In the genomic region with DNA sequence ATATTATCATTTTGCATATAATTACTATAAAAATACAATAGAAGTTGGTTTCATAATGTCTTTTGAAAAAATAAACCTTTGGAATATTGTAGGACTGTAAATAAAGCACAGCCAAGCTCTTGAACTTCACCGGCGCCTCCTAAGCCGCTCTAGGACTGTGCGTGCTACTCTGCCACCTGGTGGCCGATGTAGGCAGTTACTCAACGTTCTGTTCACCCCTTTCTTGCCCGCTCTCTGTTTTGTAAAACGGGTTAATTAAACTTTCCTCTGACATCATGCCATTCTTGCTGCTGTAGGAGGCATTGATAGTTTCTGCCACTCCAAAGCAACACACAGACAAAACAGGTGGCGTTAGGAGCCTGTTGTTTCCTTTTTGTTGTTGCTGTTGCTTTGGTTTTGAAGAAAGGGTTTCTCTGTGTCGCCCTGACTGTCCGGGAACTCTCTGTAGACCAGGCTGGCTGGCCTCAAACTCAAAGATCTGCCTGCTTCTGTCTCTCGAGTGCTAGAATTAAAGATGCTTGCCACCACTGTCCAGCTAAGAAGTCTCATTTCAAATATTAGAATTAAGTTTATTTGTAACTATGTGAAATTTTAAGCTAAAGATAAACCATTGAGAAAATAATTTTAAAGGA, we compare ENCODE assay signal across 8 mouse cellular contexts. TPM values are rescaled to one million over a fixed set of nuclear protein-coding genes. Genes with fewer than 3 reads are reported as not detected.
DNase-seq lines count a peak whose midpoint lies in the region; ATAC-seq and TF ChIP-seq lines count a peak whose summit lies in the region.

No protein-coding gene starts in this region.

- H3K4me2 ChIP-seq in intestine, postnatal 0 days (replicated peaks; ENCODE audit: low read depth) = no peak overlapping the region
- H3K4me2 ChIP-seq in limb, embryonic 12.5 days = no peak overlapping the region; the same call in 1 of the 2 replicates
- H3K4me2 ChIP-seq in midbrain, embryonic 15.5 days = no peak overlapping the region

- H3K36me3 ChIP-seq in intestine, postnatal 0 days (ENCODE audit: control insufficient read depth, insufficient read depth) = no peaks in the 10 kb centered on the region
- peaks cover under 1% of the 10 kb centered on the region; the same call in 1 of the 2 replicates for H3K36me3 ChIP-seq in limb, embryonic 12.5 days
- no peaks in the 10 kb centered on the region for H3K36me3 ChIP-seq in midbrain, embryonic 15.5 days (replicated peaks)

- no peak overlapping the region for H3K4me3 ChIP-seq in intestine, postnatal 0 days (ENCODE audit: low read depth, low read length)
- no peak overlapping the region for H3K4me3 ChIP-seq in limb, embryonic 12.5 days (replicated peaks)
- no peak overlapping the region for H3K4me3 ChIP-seq in midbrain, embryonic 15.5 days

- peak; percentile 74 to 81 for DNase-seq in left cerebral cortex, adult 18-20 months (ENCODE audit: low spot score in 2 of 2)
- no peak for DNase-seq in left cerebral cortex, adult 11 months (ENCODE audit: low spot score)
- peak; percentile 69 for DNase-seq in gastrocnemius, postnatal 14 days
- DNase-seq in spleen, adult 12 weeks (ENCODE audit: low spot score) = peak; percentile 7

- 14% methylated on average over 12 of the region's 12 CpGs for WGBS in intestine, postnatal 0 days
- 15% methylated on average over 12 of the region's 12 CpGs for WGBS in limb, embryonic 12.5 days
- WGBS in midbrain, embryonic 15.5 days = 11% methylated on average over 12 of the region's 12 CpGs

- peaks cover 24% of the 10 kb centered on the region for H3K27me3 ChIP-seq in intestine, postnatal 0 days (replicated peaks; ENCODE audit: control insufficient read depth, insufficient read depth, low read length)
- H3K27me3 ChIP-seq in limb, embryonic 12.5 days = peaks cover 12% of the 10 kb centered on the region
- peaks cover 8% of the 10 kb centered on the region; the same call in 1 of the 2 replicates for H3K27me3 ChIP-seq in midbrain, embryonic 15.5 days (replicated peaks)

- TF ChIP-seq CTCF in intestine, postnatal 0 days (IDR thresholded peaks at IDR 0.05; ENCODE audit: low read depth) = peak; percentile 92

- H3K4me1 ChIP-seq in intestine, postnatal 0 days (replicated peaks; ENCODE audit: control insufficient read depth, insufficient read depth, low read length) = no peaks in the 10 kb centered on the region
- peaks cover 9% of the 10 kb centered on the region for H3K4me1 ChIP-seq in limb, embryonic 12.5 days (replicated peaks)
- H3K4me1 ChIP-seq in midbrain, embryonic 15.5 days = peaks cover 5% of the 10 kb centered on the region

- H3K9me3 ChIP-seq in intestine, postnatal 0 days (ENCODE audit: control insufficient read depth) = no peaks in the 10 kb centered on the region
- no peaks in the 10 kb centered on the region for H3K9me3 ChIP-seq in limb, embryonic 12.5 days
- no peaks in the 10 kb centered on the region for H3K9me3 ChIP-seq in midbrain, embryonic 15.5 days

- peak; percentile 98 for ATAC-seq in common myeloid progenitor, adult 5-6 weeks (replicated peaks; ENCODE audit: low read depth, poor library complexity, severe bottlenecking)
- ATAC-seq in intestine, postnatal 0 days = 0 out of 2 replicates have a peak, but pooled peaks have one; percentile 66
- peak; percentile 67; the same call in 1 of the 2 replicates for ATAC-seq in limb, embryonic 12.5 days (ENCODE audit: insufficient number of reproducible peaks, insufficient read depth, low FRiP score, low TSS enrichment, low read depth)
- ATAC-seq in midbrain, embryonic 15.5 days (replicated peaks) = peak; percentile 88

- H3K27ac ChIP-seq in intestine, postnatal 0 days (ENCODE audit: low read depth, low read length) = no peak overlapping the region
- no peak overlapping the region for H3K27ac ChIP-seq in limb, embryonic 12.5 days
- H3K27ac ChIP-seq in midbrain, embryonic 15.5 days = no peak overlapping the region

- intact Hi-C loops in gastrocnemius, postnatal 14 days (cut with DNase I; ENCODE audit: low total_unique reads) = no loop called here

- no peak overlapping the region for H3K9ac ChIP-seq in intestine, postnatal 0 days (ENCODE audit: low read depth, low read length)
- no peak overlapping the region for H3K9ac ChIP-seq in limb, embryonic 12.5 days (replicated peaks)
- no peak overlapping the region for H3K9ac ChIP-seq in midbrain, embryonic 15.5 days

RNA-seq across cellular contexts. Expression of a gene that starts 24.1 kb away (rescaled TPM):
- total RNA-seq in left cerebral cortex, adult 18-20 months (2021) = 10 to 100 TPM; 20.3 to 21.3 TPM
- total RNA-seq in common myeloid progenitor, adult 5-6 weeks (2017) = 4.3 and 5.1 TPM in 2 replicates
- 1 to 10 TPM; 7.0 to 7.6 TPM for total RNA-seq in gastrocnemius, postnatal 14 days (2021)
- polyA plus RNA-seq in intestine, postnatal 0 days (2015; fragmentation: Nextera tagmentation; extraction: Ambion mirVana) = 55.6 and 62.6 TPM in 2 replicates
- 24.1 and 24.8 TPM in 2 replicates for polyA plus RNA-seq in limb, embryonic 12.5 days (2016; fragmentation: Nextera tagmentation; extraction: Ambion mirVana)
- 9.2 and 10.0 TPM in 2 replicates for polyA plus RNA-seq in midbrain, embryonic 15.5 days (2015; fragmentation: Nextera tagmentation; extraction: Ambion mirVana)

RNA-seq across cellular contexts. Expression of a gene that starts 24.4 kb away (rescaled TPM):
- total RNA-seq in left cerebral cortex, adult 18-20 months (2021) = 10 to 100 TPM; 13.5 to 13.6 TPM
- 4.1 and 4.6 TPM in 2 replicates for total RNA-seq in common myeloid progenitor, adult 5-6 weeks (2017)
- 1 to 10 TPM; 1.4 to 2.5 TPM for total RNA-seq in gastrocnemius, postnatal 14 days (2021)
- 5.0 and 6.2 TPM in 2 replicates for polyA plus RNA-seq in intestine, postnatal 0 days (2015; fragmentation: Nextera tagmentation; extraction: Ambion mirVana)
- polyA plus RNA-seq in limb, embryonic 12.5 days (2016; fragmentation: Nextera tagmentation; extraction: Ambion mirVana) = 16.0 and 22.4 TPM in 2 replicates
- 12.4 and 14.1 TPM in 2 replicates for polyA plus RNA-seq in midbrain, embryonic 15.5 days (2015; fragmentation: Nextera tagmentation; extraction: Ambion mirVana)
